Mouse (Mus musculus): Measurements from ENCODE around the gene Myl12a. TPM values are rescaled to one million over a fixed set of nuclear protein-coding genes. Genes with fewer than 3 reads are reported as not detected.

Myl12a gene
- polyA plus RNA-seq, 1 experiment from 2014 or later = 125 TPM

DNA sequence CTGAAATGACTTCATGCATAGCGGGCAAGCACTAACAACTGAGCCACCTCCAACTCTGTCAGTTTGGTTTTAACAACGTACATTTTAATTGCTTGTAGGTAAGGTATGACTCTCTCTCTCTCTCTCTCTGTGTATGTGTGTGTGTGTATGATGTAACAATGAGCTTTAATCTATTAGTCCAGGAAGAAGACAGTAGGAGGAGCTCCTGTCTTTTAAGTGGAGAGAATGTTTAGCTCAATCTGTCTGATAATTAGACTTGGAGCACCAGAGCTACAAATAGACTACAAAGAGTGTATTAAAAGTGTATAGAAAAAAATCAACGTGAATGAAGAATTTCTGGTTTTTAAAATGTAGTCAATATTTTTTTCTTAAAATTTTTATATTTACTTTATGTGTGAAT, 6.0 kb upstream of the Myl12a start:
- Histone ChIP-seq H3K36me3 (no peaks in the 10 kb centered on the region), H3K4me3 (no peak overlapping the region), H3K4me1 (no peaks in the 10 kb centered on the region), H3K9me3 (no peaks in the 10 kb centered on the region), H3K27me3 (no peaks in the 10 kb centered on the region), H3K27ac (replicated peaks) (no peak overlapping the region), H3K9ac (replicated peaks) (no peak overlapping the region), H3K4me2 (replicated peaks) (no peak overlapping the region)
- WGBS = 85% methylated on average over 3 of the region's 3 CpGs
- ATAC-seq (replicated peaks) = no peak

DNA sequence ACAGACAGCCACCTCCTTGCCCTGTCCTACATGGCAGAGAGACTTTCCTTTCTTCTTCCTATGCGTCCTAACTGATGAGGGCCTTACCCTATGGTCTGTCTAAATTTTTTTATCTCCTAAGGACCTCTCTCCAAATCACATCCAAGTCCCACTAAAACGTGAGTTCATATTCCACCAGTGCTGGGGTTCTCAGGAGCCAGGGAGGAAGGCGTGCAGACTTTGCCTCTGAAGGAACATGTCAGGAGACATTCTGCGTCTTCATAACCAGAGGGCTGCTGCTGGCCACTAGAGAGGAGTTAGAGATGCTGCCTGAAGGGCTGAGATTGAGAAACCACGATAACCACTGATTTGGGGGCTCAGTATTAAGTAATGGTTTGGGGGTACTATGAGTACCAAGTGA, 4.3 kb upstream of the Myl12a start:
- H3K27me3 ChIP-seq = no peaks in the 10 kb centered on the region
- no peak overlapping the region for H3K4me2 ChIP-seq (replicated peaks)
- peaks cover 8% of the 10 kb centered on the region; the same call in 1 of the 2 replicates for H3K4me1 ChIP-seq
- H3K27ac ChIP-seq (replicated peaks) = no peak overlapping the region
- no peak overlapping the region for H3K4me3 ChIP-seq
- 90% methylated on average over 5 of the region's 5 CpGs for WGBS
- ATAC-seq (replicated peaks) = no peak
- no peak overlapping the region for H3K9ac ChIP-seq (replicated peaks)
- H3K9me3 ChIP-seq = no peaks in the 10 kb centered on the region
- H3K36me3 ChIP-seq = no peaks in the 10 kb centered on the region

DNA sequence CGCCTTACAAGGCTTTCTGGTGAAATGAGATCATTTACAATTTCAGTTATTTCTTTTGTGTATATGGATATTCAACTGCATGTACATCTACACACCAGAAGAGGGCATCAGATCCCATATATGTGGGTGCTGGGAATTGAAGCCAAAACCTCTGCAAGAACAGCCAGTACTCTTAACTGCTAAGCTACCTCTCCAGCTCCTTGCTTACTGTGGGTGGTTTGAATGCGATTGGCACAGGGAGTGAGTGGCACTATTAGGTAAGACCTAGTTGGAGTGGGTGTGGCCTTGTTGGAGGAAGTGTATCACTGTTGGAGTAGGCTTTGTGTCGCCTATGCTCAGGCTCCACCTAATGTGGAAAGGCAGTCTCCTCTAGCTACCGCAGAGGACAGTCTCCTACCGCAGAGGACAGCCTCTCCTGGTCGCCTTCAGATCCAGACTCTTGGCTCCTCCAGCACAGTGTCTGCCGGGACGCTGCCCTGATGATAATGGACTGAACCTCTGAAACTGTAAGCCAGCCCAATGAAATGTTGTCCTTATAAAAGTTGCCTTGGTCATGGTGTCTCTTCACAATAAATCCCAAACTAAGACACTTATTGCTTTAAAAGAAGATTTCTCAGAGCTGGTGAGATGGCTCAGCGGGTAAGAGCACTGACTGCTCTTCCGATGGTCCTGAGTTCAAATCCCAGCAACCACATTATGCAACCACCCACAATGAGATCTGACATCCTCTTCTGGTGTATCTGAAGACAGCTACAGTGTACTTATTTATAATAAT, 1.7 kb upstream of the Myl12a start:
- no peak for ATAC-seq (replicated peaks)
- Histone ChIP-seq H3K4me3 (no peak overlapping the region), H3K9me3 (no peaks in the 10 kb centered on the region), H3K27ac (replicated peaks) (no peak overlapping the region), H3K4me2 (replicated peaks) (no peak overlapping the region), H3K4me1 (peaks cover 20% of the 10 kb centered on the region), H3K9ac (replicated peaks) (no peak overlapping the region), H3K36me3 (no peaks in the 10 kb centered on the region), H3K27me3 (no peaks in the 10 kb centered on the region)
- 94% methylated on average over 10 of the region's 10 CpGs for WGBS

DNA sequence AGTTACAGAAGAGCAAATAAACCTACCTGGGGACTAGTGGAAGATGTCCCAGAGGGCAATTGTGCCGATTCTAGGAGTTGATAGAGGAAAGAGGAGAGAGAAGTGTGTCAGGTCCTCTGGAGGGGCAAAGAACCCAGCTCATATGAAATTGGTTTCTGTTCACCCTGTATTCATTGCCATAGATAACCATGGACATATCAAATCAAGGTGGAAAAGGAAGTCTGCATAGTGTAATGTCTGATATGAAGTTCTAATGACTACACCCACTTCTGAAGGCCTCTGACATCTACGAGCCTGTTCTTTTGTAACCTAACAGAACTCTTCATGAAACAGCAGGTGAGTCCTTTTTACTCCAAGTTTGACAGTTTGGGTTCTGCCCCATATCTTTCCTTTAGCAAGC, 1.0 kb upstream of the Myl12a start:
- H3K27ac ChIP-seq (replicated peaks) = no peak overlapping the region
- no peak overlapping the region for H3K9ac ChIP-seq (replicated peaks)
- no peaks in the 10 kb centered on the region for H3K9me3 ChIP-seq
- no peaks in the 10 kb centered on the region for H3K27me3 ChIP-seq
- no peak for ATAC-seq (replicated peaks)
- WGBS = 91% methylated on average over 2 of the region's 2 CpGs
- H3K36me3 ChIP-seq = no peaks in the 10 kb centered on the region
- H3K4me1 ChIP-seq = peaks cover 20% of the 10 kb centered on the region
- no peak overlapping the region for H3K4me2 ChIP-seq (replicated peaks)
- no peak overlapping the region for H3K4me3 ChIP-seq

DNA sequence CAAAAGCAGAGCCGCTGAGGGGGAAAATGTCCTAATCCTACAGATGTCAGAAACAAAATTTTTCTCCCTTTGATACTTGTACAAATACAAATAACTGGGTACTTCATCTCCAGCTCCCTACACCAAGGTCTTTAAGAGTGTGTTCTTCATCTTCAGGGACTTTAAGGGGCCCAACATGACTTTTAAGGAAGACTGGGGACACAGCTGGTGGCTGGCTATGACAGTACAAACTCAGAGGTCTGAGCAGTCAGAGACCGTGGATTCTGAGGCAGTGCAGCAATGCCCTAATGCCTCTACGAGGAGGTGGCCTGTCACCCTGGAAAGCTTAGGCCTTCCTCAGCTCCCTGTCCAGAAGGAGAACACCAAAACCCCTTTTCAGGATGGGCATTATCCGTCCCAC, 434 bp upstream of the Myl12a start:
- no peak for ATAC-seq (replicated peaks)
- Histone ChIP-seq H3K4me2 (replicated peaks) (peak overlapping the region; percentile 78), H3K9me3 (no peaks in the 10 kb centered on the region), H3K4me1 (peaks cover 20% of the 10 kb centered on the region), H3K36me3 (no peaks in the 10 kb centered on the region), H3K27me3 (no peaks in the 10 kb centered on the region), H3K27ac (replicated peaks) (peak overlapping the region; percentile 97; the same call in 1 of the 2 replicates), H3K9ac (replicated peaks) (no peak overlapping the region), H3K4me3 (peak overlapping the region; percentile 92)
- WGBS = 51% methylated on average over 4 of the region's 4 CpGs

DNA sequence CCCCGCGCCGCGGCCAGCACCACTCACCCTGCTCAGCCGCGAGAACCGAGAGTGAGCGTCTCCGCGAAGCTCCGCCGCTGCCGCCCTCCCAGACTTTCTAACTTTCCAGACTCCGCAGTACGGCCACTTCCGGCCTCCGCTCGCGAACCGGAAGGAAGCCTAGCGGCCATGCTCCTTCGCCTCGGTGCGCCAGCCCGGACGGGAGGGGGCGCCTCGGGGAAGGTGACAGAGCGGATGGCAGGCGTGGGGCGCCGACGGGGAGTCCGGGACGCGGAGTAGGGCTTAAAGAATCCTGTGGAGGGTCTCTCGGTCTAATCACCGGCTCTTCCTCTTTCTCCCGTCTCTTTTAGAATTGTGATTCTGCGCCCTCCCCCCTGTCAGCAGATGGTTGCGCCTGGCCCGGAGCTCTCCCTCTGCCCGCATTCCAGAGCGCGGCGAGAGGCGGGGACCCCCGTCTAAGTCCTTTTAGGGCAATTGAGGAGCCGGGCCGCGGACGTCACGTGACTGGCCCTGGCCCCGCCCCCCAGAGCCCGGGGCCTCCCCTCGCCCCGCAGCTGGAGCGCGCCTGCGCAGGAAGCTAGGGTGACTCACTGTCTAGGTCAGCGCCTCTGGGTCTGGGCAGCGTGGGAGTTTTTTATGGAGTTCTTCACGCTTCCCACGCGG, 466 bp downstream of the Myl12a start, which contains the start of gene Myom1:
TSS of gene Myom1 (plus strand) at position 553 of the 663 bp plus-strand sequence.
- Histone ChIP-seq H3K4me1 (peaks cover 20% of the 10 kb centered on the region), H3K9ac (replicated peaks) (peak within 1 kb of the TSS; percentile 72), H3K27me3 (no peaks in the 10 kb centered on the region), H3K27ac (replicated peaks) (peak within 1 kb of the TSS; percentile 97), H3K4me3 (peak within 1 kb of the TSS; percentile 92), H3K36me3 (no peaks in the 10 kb centered on the region), H3K4me2 (replicated peaks) (peak within 1 kb of the TSS; percentile 78), H3K9me3 (no peaks in the 10 kb centered on the region)
- ATAC-seq (replicated peaks) = peak; percentile 95
- under 1% methylated on average over 59 of the region's 65 CpGs for WGBS

DNA sequence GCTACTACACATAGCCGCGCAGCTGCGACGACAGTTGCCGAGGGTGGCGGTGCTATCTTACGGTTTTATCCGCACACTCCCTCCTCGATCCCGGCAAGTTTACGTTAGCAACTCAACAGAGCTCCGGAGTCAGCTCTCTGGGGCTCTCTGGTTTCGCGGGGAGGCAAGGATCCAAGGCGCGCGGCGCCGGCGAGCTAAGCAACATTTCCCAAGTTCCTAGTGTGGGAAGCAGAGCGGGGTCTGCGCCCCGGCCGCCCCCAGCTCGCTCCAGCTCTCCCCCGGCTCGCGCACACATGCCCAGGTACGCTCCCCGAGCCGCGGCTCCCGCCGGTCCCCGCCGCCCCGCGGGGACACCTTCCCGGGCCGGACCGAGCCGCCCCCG, 988 bp downstream of the Myl12a start:
- Histone ChIP-seq H3K9ac (replicated peaks) (peak overlapping the region; percentile 72), H3K4me2 (replicated peaks) (peak overlapping the region; percentile 78), H3K9me3 (no peaks in the 10 kb centered on the region), H3K36me3 (no peaks in the 10 kb centered on the region), H3K4me3 (peak overlapping the region; percentile 92), H3K27me3 (no peaks in the 10 kb centered on the region), H3K4me1 (peaks cover 20% of the 10 kb centered on the region), H3K27ac (replicated peaks) (peak overlapping the region; percentile 97)
- WGBS = under 1% methylated on average over 40 of the region's 43 CpGs
- peak; percentile 66 for ATAC-seq (replicated peaks)

DNA sequence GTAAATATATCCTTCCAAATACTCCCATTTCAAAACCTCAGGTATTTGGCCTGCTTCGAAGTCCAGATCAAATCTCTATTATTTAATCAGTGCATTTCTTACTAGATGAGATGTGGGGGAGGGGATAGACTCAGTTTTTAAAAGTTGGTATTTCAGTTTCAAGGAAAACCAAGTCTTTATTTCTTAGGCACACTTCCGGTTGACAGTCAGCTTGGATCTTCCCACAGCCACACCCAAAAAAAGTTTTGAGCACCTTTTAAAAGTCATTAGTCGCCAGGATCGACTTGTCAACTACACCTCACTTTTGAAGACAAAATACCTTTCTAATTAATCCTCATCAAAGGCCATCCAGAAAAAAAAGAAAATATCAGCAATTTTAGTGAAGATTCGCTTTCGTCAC, 1.6 kb downstream of the Myl12a start:
- Histone ChIP-seq H3K9me3 (no peaks in the 10 kb centered on the region), H3K9ac (replicated peaks) (peak overlapping the region; percentile 72), H3K27ac (replicated peaks) (no peak overlapping the region), H3K4me2 (replicated peaks) (peak overlapping the region; percentile 78), H3K36me3 (no peaks in the 10 kb centered on the region), H3K27me3 (no peaks in the 10 kb centered on the region), H3K4me3 (peak overlapping the region; percentile 92), H3K4me1 (peaks cover 20% of the 10 kb centered on the region)
- ATAC-seq (replicated peaks) = no peak
- WGBS = 14% methylated on average over 6 of the region's 6 CpGs

DNA sequence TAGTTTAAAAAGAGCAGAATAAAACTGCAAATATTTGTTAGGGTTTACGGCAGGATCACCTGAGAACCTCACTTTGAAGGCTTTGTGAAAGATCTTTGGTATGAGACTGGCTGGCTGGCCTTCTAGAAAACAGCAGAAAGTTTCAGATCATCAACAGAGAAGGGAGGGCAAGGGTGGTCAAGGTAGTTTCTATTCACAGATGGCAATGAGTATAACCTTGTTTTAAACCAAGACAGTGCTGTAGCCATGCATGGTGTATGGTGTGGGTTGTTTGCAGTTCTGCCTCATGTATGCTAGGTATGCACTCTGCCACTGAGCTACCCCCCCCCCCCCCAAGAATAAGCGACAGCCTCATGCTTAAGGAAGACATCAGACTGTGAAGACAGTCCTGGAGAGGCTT, 2.4 kb downstream of the Myl12a start:
- WGBS = 86% methylated on average over 2 of the region's 2 CpGs
- H3K27ac ChIP-seq (replicated peaks) = no peak overlapping the region
- H3K9ac ChIP-seq (replicated peaks) = no peak overlapping the region
- H3K4me3 ChIP-seq = no peak overlapping the region
- no peak for ATAC-seq (replicated peaks)
- H3K4me2 ChIP-seq (replicated peaks) = no peak overlapping the region; the same call in 1 of the 2 replicates
- H3K4me1 ChIP-seq = peaks cover 20% of the 10 kb centered on the region
- H3K9me3 ChIP-seq = no peaks in the 10 kb centered on the region
- peaks cover 3% of the 10 kb centered on the region; the same call in 1 of the 2 replicates for H3K36me3 ChIP-seq
- no peaks in the 10 kb centered on the region for H3K27me3 ChIP-seq

DNA sequence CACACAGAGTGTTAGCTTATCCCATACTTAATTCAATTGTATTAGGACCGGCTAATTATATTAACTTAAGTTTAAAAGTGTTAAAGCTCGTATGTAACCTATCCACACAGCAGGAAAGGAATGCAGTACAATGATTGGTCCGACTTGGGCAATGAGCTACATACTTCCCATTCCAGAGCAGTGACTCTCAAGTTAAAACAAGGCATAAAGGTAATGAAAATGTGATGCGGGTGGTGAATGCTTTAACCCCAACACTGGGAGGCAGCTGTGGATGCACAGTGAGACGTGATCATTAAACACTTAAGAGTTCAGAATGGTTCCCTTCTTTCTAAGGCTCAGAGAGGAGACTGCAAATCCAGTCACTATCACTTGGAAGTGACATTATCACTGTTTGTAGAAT, 3.5 kb downstream of the Myl12a start:
- 67% methylated on average over 5 of the region's 5 CpGs for WGBS
- H3K27ac ChIP-seq (replicated peaks) = no peak overlapping the region
- H3K9ac ChIP-seq (replicated peaks) = no peak overlapping the region
- H3K27me3 ChIP-seq = no peaks in the 10 kb centered on the region
- no peak overlapping the region for H3K4me3 ChIP-seq
- ATAC-seq (replicated peaks) = no peak
- H3K4me2 ChIP-seq (replicated peaks) = no peak overlapping the region
- peaks cover 3% of the 10 kb centered on the region; the same call in 1 of the 2 replicates for H3K36me3 ChIP-seq
- H3K4me1 ChIP-seq = peaks cover 20% of the 10 kb centered on the region
- H3K9me3 ChIP-seq = no peaks in the 10 kb centered on the region

DNA sequence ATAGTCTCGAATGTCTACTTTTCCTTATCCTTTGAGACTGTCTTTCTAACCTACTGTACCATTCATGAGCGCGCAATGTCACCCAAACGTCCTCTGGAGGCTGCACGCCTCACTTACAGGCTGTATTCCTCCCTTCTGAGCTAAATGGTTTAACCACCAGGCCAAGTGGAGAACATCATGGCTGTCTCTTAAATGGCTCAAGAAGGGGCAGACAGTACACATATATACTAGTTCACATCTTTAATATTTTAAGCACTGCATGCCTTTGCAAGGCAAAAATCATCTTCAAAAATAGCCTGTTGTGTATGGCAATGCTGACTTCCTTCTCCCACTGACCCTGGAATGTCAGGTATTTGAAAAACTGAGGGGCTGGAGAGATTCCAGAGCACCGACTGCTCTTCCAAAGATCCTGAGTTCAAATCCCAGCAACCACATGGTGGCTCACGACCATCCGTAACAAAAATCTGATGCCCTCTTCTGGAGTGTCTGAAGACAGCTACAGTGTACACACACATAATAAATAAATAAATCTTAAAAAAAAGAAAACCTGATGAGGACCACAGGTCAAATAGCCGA, 4.2 kb downstream of the Myl12a start:
- H3K27me3 ChIP-seq = no peaks in the 10 kb centered on the region
- no peak overlapping the region for H3K9ac ChIP-seq (replicated peaks)
- H3K4me3 ChIP-seq = no peak overlapping the region
- no peak for ATAC-seq (replicated peaks)
- peaks cover 20% of the 10 kb centered on the region for H3K4me1 ChIP-seq
- H3K9me3 ChIP-seq = no peaks in the 10 kb centered on the region
- peaks cover 3% of the 10 kb centered on the region; the same call in 1 of the 2 replicates for H3K36me3 ChIP-seq
- 85% methylated on average over 9 of the region's 9 CpGs for WGBS
- no peak overlapping the region for H3K4me2 ChIP-seq (replicated peaks)
- H3K27ac ChIP-seq (replicated peaks) = no peak overlapping the region

DNA sequence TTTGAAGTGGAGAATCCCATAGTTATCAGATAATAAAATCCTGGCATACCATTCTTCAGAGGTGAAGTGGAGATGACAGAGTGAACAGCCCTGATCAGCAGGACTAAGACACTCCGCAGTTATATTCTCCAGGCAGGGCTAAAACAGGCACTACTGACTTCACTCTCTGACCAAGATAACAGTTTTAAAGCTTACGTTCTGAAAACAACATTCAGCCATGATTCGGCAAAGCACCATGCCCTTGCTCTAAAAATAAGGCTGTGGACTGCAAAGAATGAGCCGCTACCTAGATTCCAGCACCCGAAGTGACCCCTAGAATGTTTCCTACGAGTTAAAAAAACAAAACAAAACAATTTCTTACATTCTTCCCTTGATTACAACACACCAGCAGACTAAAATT, 4.8 kb downstream of the Myl12a start:
- no peak overlapping the region for H3K9ac ChIP-seq (replicated peaks)
- H3K36me3 ChIP-seq = peaks cover 3% of the 10 kb centered on the region; the same call in 1 of the 2 replicates
- H3K27me3 ChIP-seq = no peaks in the 10 kb centered on the region
- H3K4me2 ChIP-seq (replicated peaks) = no peak overlapping the region
- no peaks in the 10 kb centered on the region for H3K9me3 ChIP-seq
- H3K4me1 ChIP-seq = peaks cover 14% of the 10 kb centered on the region
- ATAC-seq (replicated peaks) = no peak
- no peak overlapping the region for H3K27ac ChIP-seq (replicated peaks)
- WGBS = 89% methylated on average over 6 of the region's 6 CpGs
- H3K4me3 ChIP-seq = no peak overlapping the region

Measured in forebrain, embryonic 15.5 days (tissue).